Mouse (Mus musculus) layer of hippocampus, adult 11-12 months (tissue): Measurements from ENCODE around the gene Bmf.
A peak's percentile ranks its signal among the peaks of the same experiment; 100 is the strongest.

Source experiments
- DNase-seq: peaks from one replicate; pipeline ENCODE4 v3.0.0; 2022; ENCODE audit warnings: low spot score

Bmf gene

DNA sequence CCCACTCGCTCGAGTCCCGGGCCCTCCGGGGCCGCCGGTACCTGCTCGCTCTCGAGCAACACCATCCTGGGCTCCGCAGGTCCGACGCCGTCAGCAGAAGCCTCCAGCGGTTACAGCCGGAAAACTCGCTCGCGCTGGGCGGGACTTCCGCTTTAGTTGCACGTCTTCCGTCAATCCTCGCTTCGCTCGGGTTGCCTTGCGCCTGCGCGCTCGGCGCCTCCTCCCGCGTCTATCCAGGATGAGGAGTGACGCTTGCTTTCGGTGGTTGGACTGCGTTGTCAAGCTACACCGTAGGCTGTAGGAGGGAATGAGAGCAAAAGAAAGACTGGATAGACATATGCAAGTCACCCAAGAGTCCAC lies 70.0 kb downstream of the Bmf start, which contains the start of gene Srp14:
Srp14 (minus strand) TSS at position 162 of the 360 bp plus-strand sequence.
- peak; percentile 91 for DNase-seq

GRCm38 (mm10) chr2:118478833-118479549 lies 70.5 kb downstream of the Bmf start:
- no peak for DNase-seq
